Mouse (Mus musculus): ENCODE results near the gene Rgs7.

The Rgs7 gene

GRCm38 (mm10) chr1:175491861-175492682, at the start of gene Rgs7:
Rgs7 (minus strand) TSS chr1:175492500.
- no peak for DNase-seq (ENCODE audit: low spot score)

DNA sequence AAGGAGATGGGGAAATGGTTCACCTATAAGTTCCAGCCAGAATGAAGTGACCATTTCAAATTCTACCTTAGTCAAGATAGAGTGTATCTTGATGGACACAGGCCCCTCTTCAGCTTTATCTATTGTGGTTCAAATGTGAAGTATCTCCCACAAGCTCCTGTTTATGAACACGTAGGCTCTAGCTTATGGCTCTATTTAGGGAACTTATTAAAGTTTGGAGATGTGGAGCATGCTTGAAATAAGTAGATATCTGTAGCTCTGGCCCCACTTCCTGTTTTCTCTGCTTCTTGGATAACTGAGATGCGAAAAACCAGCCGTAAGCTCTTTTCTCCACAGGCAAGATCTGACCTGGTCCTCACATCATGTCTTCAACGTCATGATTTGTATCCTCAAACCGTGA, 48.4 kb upstream of the Rgs7 start:
- DNase-seq (ENCODE audit: low spot score) = no peak

DNA sequence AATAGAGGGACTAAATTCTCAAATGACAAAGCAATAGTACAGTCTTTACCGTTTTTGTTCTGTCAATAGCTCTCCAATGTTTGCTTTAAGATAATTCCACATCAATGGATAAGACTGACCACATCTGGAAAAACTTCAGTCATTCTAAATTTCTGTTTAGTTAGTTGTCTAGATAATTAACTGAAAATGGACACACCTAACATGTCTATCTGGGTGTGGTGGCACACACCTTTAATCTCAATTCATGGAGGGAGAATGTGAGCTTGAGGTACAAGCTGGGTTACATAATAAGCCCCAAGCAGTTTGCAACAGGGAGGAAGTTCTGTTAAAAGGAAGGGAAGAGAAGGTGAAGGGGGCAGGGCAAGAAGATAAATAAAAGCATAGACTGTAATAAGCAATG, 45.0 kb upstream of the Rgs7 start:
- no peak for DNase-seq (ENCODE audit: low spot score)

- no peak for DNase-seq (ENCODE audit: low spot score)
Observed at GRCm38 (mm10) chr1:175529858-175530257, 37.6 kb upstream of the Rgs7 start.

DNA sequence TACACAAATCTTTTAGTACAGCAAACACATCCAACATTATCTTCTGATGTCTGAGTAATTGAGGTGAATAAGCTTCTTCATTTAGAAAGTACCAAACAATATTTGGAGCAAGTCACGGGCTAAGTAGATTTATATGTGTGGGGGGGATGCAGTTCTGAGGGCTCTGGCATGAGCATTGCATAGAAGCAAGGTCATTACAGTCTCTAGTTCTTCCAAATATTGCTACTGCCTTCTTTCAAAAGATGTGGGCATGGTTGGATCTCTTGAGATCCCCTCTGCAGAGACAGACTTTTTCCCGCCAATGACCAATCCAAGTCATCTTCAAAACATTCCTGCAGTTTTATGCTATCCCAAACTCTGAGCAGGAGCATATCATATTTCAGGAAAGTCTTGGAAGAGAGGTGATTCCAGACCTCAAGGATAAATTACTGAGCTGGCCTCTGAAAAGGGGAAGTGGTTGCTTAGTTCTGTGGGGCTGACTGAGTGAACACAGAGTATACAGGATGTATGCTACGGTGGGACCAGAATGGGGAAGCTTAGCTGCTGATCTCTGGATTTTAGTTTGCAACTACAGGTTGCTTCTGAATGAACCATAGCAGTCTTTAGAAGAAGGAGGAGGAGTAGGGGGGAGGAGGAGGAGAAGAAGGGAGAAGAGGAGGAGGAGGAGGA, 32.5 kb upstream of the Rgs7 start:
- DNase-seq (ENCODE audit: low spot score) = no peak

GRCm38 (mm10) chr1:175523572-175523971, 31.3 kb upstream of the Rgs7 start:
- DNase-seq (ENCODE audit: low spot score) = no peak

- DNase-seq (ENCODE audit: low spot score) = no peak
Observed at GRCm38 (mm10) chr1:175514543-175514942, 22.2 kb upstream of the Rgs7 start.

DNA sequence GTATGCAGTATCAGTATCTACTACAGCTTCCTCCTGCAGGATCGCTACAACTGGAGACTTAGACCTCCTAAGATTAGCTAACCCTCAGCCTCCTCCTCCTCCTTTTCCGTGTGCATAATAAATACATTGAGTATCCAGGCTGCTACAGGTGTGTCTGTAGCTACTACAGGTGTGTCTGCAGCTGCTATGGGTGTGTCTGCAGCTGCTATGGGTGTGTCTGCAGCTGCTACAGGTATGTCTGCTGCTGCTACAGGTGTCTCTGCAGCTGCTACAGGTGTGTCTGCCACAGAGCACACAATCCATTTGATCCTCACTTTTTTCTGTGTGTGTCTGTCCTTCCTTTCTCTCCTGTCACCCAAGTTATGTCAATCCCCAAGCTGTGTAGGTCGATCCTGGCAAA, 19.9 kb upstream of the Rgs7 start:
- DNase-seq (ENCODE audit: low spot score) = no peak

- no peak for DNase-seq (ENCODE audit: low spot score)
Observed at GRCm38 (mm10) chr1:175509989-175510388, 17.7 kb upstream of the Rgs7 start.

GRCm38 (mm10) chr1:175492683-175493043, 363 bp upstream of the Rgs7 start:
- DNase-seq (ENCODE audit: low spot score) = no peak

DNA sequence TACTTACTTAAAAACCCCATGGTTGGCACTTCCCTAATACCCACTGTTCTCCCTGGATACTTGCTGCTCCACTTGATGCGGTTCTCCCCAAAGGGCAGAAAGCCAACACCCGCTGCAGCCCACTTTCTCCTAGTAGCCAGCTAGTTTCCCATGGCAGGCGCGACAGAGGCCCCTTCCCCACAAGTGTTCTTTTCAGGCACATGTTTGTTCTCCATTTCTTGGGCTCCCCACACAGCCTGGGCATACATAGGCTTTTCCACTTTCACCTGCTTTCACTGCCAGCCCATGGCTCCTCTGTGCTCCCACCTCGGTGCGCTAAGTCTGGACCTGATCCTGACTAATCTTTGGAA, 814 bp downstream of the Rgs7 start:
- DNase-seq (ENCODE audit: low spot score) = no peak

GRCm38 (mm10) chr1:175485109-175485508, 7.2 kb downstream of the Rgs7 start:
- no peak for DNase-seq (ENCODE audit: low spot score)

DNA sequence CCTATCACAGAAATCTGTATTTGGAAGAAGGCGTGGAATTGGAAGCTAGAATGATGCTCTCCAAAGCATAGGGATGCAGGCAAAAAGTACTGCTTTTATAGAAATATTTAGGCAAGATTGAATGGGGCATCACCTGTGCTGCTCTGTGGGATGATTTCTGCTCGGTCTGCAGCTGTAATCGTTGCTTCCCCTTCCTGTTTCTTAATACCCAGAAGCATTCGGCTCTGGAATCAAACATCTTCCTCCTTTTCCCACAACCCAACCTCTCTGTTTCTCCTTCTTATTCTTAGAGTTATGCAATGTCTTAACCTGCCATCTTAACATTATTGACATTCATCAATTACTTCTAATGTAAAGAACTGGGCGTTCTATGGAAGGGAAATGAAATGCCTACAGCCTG, 19.2 kb downstream of the Rgs7 start:
- no peak for DNase-seq (ENCODE audit: low spot score)

DNA sequence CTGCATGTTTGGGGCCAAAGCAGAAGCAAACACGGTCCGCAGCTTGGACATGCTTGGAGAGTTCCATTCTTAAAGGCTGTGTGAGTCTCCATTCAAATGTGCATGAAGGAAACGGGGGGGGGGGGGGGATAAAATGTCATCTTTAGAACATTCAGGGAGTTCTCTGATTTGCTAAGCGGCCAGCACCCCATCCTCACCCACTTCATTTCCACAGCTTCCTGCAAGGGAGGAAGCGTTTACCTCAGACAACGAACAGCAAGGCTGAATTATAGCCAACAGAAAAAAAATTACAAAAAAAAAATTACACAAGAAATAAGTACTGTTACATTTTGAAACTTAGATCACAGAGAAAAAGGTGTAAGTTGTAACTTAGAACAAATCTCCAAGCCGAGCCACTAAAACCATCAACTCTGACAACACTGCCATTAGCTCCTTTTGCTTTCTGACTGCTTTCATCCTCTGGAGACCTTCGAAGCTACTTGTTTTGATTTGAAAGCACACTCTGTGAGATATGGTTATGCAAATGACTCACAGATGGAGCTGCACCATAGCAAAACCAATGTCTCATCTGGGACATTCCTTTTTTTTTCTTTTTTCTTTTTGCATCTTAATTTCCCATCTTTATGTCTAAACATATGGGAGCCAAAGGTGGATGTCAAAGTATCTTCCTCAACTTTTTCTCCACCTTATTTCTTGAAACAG, 23.1 kb downstream of the Rgs7 start:
- no peak for DNase-seq (ENCODE audit: low spot score)

GRCm38 (mm10) chr1:175464566-175464965, 27.7 kb downstream of the Rgs7 start:
- DNase-seq (ENCODE audit: low spot score) = no peak

- no peak for DNase-seq (ENCODE audit: low spot score)
Observed at GRCm38 (mm10) chr1:175462351-175462750, 29.9 kb downstream of the Rgs7 start.

GRCm38 (mm10) chr1:175454041-175454636, 38.2 kb downstream of the Rgs7 start:
- DNase-seq (ENCODE audit: low spot score) = no peak

DNA sequence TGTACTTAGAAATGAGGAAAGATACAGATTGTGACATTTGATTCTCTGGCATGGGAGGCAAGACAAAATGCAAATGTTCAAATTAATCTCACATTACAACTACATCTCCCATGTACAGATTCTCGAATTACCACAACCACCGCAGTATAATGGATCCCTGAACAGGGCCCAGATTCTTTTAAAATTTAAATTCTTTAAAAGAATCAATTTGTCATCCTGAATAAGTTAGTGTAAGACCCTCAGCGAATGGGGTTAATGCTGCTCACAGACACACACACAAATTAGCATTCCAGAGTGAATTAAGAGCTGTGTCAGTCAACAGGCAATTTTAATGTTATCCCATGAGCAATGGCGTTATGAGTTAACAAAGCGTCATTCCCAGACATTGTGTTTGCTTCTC, 44.3 kb downstream of the Rgs7 start:
- no peak for DNase-seq (ENCODE audit: low spot score)

GRCm38 (mm10) chr1:175442939-175443338, 49.4 kb downstream of the Rgs7 start:
- DNase-seq (ENCODE audit: low spot score) = no peak

GRCm38 (mm10) chr1:175442025-175442424, 50.3 kb downstream of the Rgs7 start:
- DNase-seq (ENCODE audit: low spot score) = no peak

DNA sequence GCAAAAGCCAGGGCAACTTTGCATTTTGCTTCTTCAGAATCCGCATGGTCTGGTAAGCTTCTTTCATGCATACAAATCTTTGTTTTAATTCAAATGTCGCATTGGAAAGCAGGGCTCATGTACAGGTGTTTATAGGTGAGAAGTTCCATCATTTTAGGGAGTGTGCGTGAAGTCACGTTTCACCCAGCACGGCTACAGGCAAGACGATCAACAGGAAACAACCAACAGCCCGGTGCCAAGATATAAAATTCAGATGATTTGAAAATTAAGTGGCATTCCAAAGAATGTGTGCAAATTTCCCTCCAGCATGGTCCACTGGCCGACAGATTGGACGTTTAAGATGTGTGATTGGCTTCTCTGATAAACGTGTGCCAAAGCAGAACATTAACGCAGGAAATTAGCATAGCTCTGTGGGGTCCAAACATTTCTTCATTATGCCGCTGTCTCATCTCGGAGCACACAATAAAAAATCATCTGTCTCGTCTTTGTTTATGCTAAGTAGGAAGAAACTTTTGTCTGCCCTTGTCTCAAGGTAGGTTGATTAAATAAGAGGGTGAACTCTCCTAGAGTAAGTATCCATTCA, 58.6 kb downstream of the Rgs7 start:
- DNase-seq (ENCODE audit: low spot score) = no peak

DNA sequence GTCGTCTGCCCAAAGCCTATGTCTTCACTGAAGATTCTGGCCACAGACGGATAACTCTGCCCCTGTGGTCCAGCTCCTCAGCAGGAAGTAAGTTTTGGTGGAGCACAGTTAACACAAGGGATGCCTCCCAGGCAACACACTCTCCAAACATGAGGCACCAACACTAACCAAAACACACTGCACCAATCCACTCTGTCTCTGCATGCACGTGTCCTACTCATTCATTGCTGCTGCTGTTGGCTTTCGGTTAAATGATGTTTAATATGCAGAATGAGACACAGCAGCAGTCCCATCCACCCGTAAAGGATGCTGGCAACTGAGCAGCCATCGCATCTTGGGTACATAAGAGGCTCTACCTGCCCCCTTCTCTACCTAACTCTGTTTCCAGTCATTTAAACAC, 59.2 kb downstream of the Rgs7 start:
- no peak for DNase-seq (ENCODE audit: low spot score)
